Mouse (Mus musculus) testis, adult 2 months (tissue): ENCODE results near the gene Cmip.

Experiments used
- CTCF ChIP-seq: fragments of 200-500 bp; IDR thresholded peaks from 2 replicates; pipeline ENCODE4 v1.5.1; 2012; ENCODE audit warnings: low read depth, mild to moderate bottlenecking, inconsistent platforms, low read length, moderate library complexity; ENCODE audit not compliant: control insufficient read depth, insufficient read depth, insufficient replicate concordance
- POLR2A ChIP-seq: fragments of 200-500 bp; IDR thresholded peaks from 2 replicates; pipeline ENCODE4 v1.6.1; 2012; ENCODE audit warnings: low read depth, mild to moderate bottlenecking, inconsistent platforms, low read length, moderate library complexity; ENCODE audit not compliant: control insufficient read depth

GRCm38 (mm10) chr8:117329903-117330302 lies 73.0 kb downstream of the Cmip start:
- TF ChIP-seq POLR2A (no peak), CTCF (no peak)
